Mouse (Mus musculus): ENCODE data around the gene Pnpla8. TPM values are rescaled to one million over a fixed set of nuclear protein-coding genes. Genes with fewer than 3 reads are reported as not detected.
"Not testable (repeated sequence)": the region's sequence is repeated elsewhere in the genome, so short reads cannot be mapped to it uniquely, and the experiment has no call there.

The Pnpla8 gene
- total RNA-seq (2021) = 100 to 1,000 TPM; 122 to 132 TPM
- long read RNA-seq, experiment 1, full-length matches to known transcripts = 73 of 121 reads
- long read RNA-seq, experiment 1, partial matches to known transcripts = 14 of 121 reads
- long read RNA-seq, experiment 1, other reads (novel, unspliced or antisense) = 34 of 121 reads
- long read RNA-seq, experiment 2, full-length matches to known transcripts = 100 of 167 reads
- long read RNA-seq, experiment 2, partial matches to known transcripts = 28 of 167 reads
- long read RNA-seq, experiment 2, other reads (novel, unspliced or antisense) = 39 of 167 reads

- DNase-seq; intact Hi-C loops (cut with DNase I): not testable (repeated sequence)
Measured at GRCm38 (mm10) chr12:44221070-44221469, at the start of gene Pnpla8. Gene Pnpla8 (plus strand): TSS chr12:44221370.

DNA sequence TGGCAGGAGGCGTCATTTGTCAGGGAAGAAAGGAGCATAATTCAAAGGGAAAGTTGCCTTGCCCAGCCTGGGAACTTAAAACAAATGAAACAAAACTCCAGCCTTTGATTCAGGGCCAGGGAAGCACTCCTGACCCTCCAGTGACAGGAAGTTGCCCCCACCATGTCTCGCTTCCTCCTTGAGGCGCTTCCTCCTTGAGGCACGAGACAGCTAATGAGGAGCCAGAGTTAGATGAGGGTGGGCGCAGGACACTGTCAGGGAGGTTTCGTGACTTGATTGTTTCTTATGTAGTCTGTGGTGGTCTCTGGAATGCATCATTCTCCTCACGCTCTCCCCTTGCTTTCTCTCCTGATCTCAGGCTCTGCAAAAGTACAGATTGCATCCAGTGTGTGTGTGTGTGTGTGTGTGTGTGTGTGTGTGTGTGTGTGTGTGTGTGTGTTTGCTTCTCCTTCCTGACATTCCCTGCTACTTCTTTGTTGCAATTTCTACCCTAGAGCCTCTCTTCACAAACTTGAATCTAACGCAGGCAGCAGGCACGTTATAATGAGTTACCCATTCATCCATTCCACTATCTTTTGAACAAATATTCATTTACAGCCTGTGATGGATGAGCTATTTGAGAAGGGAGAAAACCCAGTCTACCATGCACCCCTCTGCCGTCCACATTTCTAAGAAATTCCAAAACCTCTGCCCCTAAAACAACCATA, 44.7 kb upstream of the Pnpla8 start:
- no peak for DNase-seq

DNA sequence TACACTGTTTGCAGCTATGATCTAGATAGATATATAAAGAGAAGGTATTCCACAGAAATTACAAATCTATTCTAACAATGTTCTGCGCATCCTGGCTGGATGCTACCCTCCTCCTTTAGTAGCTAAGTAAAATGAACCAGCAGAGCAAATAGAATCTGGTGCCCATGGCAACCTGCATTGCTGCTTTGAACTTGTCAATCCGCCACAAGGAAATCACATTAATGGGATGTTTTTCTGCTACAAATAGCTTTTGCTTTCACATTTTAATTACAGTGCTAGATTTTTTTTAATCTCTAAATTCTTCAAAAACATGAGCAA, 44.2 kb upstream of the Pnpla8 start:
- DNase-seq = no peak
- intact Hi-C loops (cut with DNase I) = no loop called here

More for the DNA sequence above, 44.7 kb upstream of the Pnpla8 start:
- intact Hi-C loops (cut with DNase I) = no loop called here

- no peak for DNase-seq
- intact Hi-C loops (cut with DNase I) = no loop called here
Measured at GRCm38 (mm10) chr12:44181081-44181982, 39.8 kb upstream of the Pnpla8 start.

DNA sequence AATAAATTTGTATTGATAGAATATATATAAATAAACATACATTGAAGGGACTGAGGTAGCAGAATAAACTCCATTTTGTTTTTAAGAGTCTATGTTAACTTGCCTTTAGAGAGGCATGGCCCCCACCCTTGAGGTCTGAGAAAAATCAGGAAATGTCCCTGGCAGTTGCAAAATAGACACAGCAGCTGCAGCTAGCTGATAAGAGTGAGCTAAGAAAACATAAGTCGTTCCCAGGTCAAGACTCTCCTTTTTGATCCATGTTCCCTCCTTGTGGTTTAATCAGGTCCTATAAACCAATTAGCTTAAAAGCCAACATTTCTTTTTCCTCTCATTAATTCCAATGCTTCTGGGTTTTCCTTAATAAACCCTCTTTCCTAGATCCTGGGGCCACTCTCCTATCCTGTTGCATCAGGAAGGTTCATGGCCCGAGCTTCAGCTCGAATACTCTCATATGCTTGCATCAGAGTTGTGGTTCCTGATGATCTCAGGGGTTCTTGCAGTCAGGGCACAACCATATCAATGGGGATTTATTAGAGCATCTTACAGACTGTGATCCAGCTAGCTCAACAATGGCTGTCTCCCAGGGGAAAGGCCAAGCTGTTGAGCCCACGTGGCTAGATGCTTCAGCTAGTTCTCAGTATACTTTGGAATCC, 23.2 kb upstream of the Pnpla8 start:
- no peak for DNase-seq
- intact Hi-C loops (cut with DNase I) = no loop called here

GRCm38 (mm10) chr12:44209141-44209823, 11.9 kb upstream of the Pnpla8 start:
- DNase-seq = no peak
- intact Hi-C loops (cut with DNase I) = no loop called here

GRCm38 (mm10) chr12:44209824-44210752, 11.1 kb upstream of the Pnpla8 start, which contains the start of gene Dnajb9:
Gene Dnajb9 (minus strand): TSS chr12:44210326.
- DNase-seq = peak; percentile 100
- intact Hi-C loops (cut with DNase I) = loop anchor here (2.0 kb wide), 1 partner anchor 59 kb away; no protein-coding TSS in a partner anchor

DNA sequence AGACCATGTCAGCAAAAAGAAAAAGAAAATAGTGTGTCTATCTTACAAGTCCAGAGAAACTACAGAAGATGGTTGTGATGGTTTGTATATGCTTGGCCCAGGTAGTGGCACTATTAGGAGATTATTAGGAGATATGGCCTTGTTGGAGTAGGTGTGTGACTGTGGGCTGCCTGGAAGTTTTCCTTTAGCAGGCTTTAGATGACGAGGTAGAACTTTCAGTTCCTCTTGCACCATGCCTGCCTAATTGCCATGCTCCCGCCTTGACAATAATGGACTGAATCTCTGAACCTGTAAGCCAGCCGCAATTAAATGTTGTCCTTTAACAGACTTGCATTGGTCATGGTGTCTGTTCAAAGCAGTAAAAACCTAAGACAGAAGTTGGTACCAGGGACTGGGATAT, 9.6 kb upstream of the Pnpla8 start:
- intact Hi-C loops (cut with DNase I) = loop anchor here (2.0 kb wide), 1 partner anchor 57 kb away; no protein-coding TSS in a partner anchor
- no peak for DNase-seq

DNA sequence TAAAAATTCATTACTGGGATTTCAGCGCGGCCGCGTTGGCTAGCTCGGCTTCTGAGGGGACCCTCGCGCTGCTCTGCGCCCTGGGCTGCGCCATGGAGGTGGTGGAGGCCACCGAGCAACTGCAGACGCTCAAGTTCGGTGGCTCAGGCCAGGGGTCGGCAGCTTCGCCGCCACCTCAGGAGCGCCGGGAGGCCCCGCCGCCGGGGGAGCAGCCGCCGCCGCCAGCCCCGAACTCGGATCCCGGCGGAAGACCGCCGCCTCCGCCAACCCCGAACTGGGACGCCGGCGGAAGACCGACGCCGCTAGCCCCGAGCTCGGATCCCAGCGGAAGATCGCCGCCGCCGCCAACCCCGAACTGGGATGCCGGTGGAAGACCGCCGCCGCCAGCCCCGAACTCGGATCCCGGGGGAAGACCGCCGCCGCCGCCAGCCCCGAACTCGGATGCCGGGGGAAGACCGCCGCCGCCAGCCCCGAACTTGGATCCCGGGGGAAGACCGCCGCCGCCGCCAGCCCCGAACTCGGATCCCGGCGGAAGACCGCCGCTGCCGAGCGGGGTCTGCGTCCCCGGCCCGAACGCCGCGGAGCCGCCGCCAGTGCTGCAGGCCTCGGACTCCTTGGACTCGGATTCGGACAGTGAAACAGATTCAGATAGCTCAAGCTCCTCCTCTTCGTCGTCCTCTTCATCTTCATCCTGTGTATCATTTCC, 634 bp downstream of the Pnpla8 start:
- intact Hi-C loops (cut with DNase I) = no loop called here
- DNase-seq = peak in 1 of 2 experiments; percentile 21

- intact Hi-C loops (cut with DNase I) = no loop called here
- no peak for DNase-seq
Measured at GRCm38 (mm10) chr12:44223044-44223443, 1.9 kb downstream of the Pnpla8 start.

DNA sequence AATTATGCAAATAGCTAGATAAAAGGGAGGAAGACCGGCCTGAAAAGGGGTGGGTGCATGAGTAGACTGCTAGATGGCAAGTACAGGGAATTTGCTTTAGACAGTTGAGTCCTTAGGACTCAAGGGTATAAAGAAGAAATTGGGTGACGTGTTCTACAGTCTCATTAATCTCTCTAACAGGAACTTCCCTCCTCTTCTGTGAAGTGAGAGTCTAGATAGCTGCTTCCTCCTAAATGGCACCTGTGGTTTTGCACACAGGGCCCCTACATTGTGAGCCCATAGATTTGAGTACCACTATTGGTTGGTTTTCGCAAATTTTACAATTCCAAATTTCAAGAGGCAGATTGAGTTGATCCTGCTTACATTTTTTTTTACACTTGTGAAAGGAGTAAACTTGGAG, 3.5 kb downstream of the Pnpla8 start:
- no peak for DNase-seq
- intact Hi-C loops (cut with DNase I) = no loop called here

GRCm38 (mm10) chr12:44241090-44241489, 19.9 kb downstream of the Pnpla8 start:
- intact Hi-C loops (cut with DNase I) = no loop called here
- no peak for DNase-seq

DNA sequence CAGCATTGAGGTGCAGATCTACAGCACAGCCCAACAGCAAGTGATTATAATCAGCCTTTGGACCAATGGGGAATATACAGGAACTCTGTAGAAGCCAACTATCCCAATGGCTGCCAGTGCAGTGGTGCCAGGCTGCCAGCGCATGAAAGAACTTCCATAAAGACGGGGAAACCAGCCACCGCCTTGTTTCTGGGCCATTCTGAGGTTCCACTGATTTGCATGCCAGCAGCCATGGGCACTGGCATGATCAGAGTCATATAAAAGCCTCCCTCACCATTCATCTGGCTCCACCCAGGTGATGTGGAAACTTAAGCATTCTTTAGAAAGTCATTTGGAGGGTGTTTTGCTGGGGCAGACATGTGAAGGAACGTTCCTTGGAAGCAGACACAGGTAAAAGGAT, 21.2 kb downstream of the Pnpla8 start:
- intact Hi-C loops (cut with DNase I) = no loop called here
- no peak for DNase-seq

- DNase-seq = no peak
- intact Hi-C loops (cut with DNase I) = no loop called here
Measured at GRCm38 (mm10) chr12:44245739-44246138, 24.6 kb downstream of the Pnpla8 start.

GRCm38 (mm10) chr12:44248309-44248977, 27.3 kb downstream of the Pnpla8 start:
- DNase-seq = no peak
- intact Hi-C loops (cut with DNase I) = no loop called here

DNA sequence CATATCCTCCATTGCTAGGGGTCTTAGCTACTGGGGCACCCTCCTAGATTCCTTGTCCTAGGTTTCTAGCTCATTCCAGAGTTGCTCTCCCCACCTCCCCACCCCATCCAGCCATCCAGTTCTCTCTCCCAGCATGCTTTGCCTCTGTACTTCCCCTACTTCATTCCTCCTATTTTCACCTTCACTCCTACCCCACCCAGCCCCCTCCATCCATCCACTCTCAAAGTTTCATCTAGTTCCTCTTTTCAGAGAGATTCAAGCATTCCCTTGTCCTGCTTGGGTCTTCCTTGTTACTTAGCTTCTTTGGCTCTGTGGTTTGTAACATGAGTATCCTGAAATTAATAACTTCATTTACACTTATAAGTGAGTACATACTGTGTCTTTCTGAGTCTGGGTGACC, 41.4 kb downstream of the Pnpla8 start:
- intact Hi-C loops (cut with DNase I) = no loop called here
- DNase-seq = no peak

GRCm38 (mm10) chr12:44265651-44266050, 44.5 kb downstream of the Pnpla8 start:
- intact Hi-C loops (cut with DNase I) = no loop called here
- DNase-seq = no peak

DNA sequence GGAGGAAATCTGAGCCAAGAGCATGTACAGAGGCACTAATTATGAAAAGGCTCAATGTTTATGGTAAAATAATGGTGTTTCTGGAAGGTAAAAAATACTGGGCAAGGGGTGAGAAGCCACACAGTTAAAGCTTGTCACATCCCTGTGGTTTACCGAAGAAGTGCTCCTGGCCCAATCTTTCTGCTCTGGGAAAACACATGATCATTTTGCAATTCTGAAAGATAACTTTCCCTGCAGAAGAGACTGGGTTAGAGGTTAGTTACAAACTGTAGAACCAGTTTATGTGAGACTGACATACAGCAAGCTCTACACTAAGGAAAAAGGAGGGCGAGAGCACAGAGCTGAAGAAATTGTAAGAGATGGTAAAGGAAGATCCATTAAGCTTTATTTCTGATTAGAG, 46.0 kb downstream of the Pnpla8 start:
- no peak for DNase-seq
- intact Hi-C loops (cut with DNase I) = no loop called here

Measured in gastrocnemius, postnatal 36 days (tissue).